Mouse (Mus musculus) olfactory bulb, adult 2 months (tissue): Measurements from ENCODE around the gene Ppl.

Experiments used
- CTCF ChIP-seq: fragments of 200-500 bp; IDR thresholded peaks from 2 replicates; pipeline ENCODE4 v1.5.1; 2012; ENCODE audit warnings: low read depth, mild to moderate bottlenecking, low read length, moderate library complexity; ENCODE audit not compliant: insufficient read depth
- POLR2A ChIP-seq: fragments of 200-500 bp; IDR thresholded peaks from 2 replicates; pipeline ENCODE4 v1.6.1; 2012; ENCODE audit warnings: mild to moderate bottlenecking, low read depth, low read length, moderate library complexity; ENCODE audit not compliant: insufficient read depth

- TF ChIP-seq POLR2A (no peak), CTCF (no peak)
Observed at GRCm38 (mm10) chr16:5134623-5135330, 2.6 kb upstream of the Ppl start.
